Mouse (Mus musculus): ENCODE data around the gene Sh3pxd2b.

DNA sequence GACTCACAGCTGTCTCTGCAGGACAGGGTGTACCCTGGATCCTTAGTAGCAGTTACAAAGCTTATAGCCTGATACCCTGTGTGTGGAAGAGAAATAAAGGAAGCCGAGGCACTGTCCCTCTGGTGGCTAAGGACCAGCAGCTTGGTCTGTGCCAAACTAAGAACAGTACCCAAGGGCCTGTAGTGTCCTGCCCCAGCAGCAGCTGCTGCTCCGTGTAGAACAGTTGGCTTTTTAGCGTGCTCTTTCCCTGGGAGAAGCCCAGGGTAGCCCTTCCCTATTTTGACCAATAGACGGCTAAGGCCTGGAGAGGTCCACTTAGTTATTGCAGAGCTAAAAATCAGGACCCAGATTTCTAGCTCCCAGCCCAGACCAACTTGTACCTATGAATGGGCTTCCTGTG is 77.0 kb downstream of the Sh3pxd2b start:
- no peak for TF ChIP-seq MYOG (IDR thresholded peaks at IDR 0.05; ENCODE audit: control insufficient read depth, extremely low read depth, insufficient read length)
- TF ChIP-seq MAX (IDR thresholded peaks at IDR 0.05), result no peak
- TF ChIP-seq CTCF (IDR thresholded peaks at IDR 0.05; ENCODE audit: control insufficient read depth, insufficient read depth, insufficient read length), result no peak
- TF ChIP-seq CEBPB (IDR thresholded peaks at IDR 0.05; ENCODE audit: low read depth), result no peak
- TF ChIP-seq USF1 (IDR thresholded peaks at IDR 0.05; ENCODE audit: low read depth), result no peak
- no peak for TF ChIP-seq MYOD1 (IDR thresholded peaks at IDR 0.05; ENCODE audit: control insufficient read depth, insufficient read length, low read depth)

Measured in C2C12 (cell line).